Comparison of ENCODE assay signal across 7 mouse cellular contexts in the genomic region with DNA sequence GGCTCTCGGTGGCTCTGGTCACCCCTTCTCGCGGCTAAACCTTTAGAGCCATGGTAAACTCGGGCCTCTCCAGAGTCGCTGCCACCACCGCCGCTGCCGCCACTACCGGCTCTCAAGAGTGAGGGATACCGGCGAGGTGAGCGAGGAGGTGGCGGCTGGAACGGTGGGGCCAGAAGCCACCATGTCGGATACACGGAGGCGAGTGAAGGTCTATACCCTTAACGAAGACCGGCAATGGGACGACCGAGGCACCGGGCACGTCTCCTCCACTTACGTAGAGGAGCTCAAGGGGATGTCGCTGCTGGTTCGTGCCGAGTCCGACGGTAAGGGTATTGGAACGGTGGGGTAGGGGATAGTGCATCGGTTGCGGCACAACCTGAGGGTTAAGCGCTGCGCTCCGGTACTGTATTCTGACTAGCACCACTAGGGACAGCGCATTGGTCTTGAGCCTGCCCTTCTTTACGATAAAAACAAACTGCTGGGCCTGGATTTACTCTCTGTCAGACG. TPM values are rescaled to one million over a fixed set of nuclear protein-coding genes. Genes with fewer than 3 reads are reported as not detected.
DNase-seq lines count a peak whose midpoint lies in the region; ATAC-seq and TF ChIP-seq lines count a peak whose summit lies in the region.

No protein-coding gene starts in this region.

- peak overlapping the region; percentile 99 for H3K9ac ChIP-seq in hindbrain, embryonic 13.5 days

- no peaks in the 10 kb centered on the region for H3K27me3 ChIP-seq in cerebellum, adult 2 months (ENCODE audit: control insufficient read depth, insufficient read depth, low read length)
- no peaks in the 10 kb centered on the region for H3K27me3 ChIP-seq in hindbrain, embryonic 13.5 days

- no peaks in the 10 kb centered on the region for H3K4me1 ChIP-seq in cerebellum, adult 2 months (ENCODE audit: control insufficient read depth, insufficient read depth, low read length)
- peaks cover 21% of the 10 kb centered on the region for H3K4me1 ChIP-seq in hindbrain, embryonic 13.5 days (replicated peaks)

- 1% methylated on average over 38 of the region's 38 CpGs for WGBS in cerebellum, adult 2 months
- WGBS in hindbrain, embryonic 13.5 days = under 1% methylated on average over 38 of the region's 38 CpGs

- TF ChIP-seq CTCF in cerebellum, adult 2 months (IDR thresholded peaks at IDR 0.05; ENCODE audit: borderline replicate concordance, insufficient read depth, low read depth, low read length) = peak; percentile 41; the same call in 1 of the 2 replicates

- peak overlapping the region; percentile 84 for H3K4me3 ChIP-seq in cerebellum, adult 2 months (replicated peaks; ENCODE audit: insufficient read depth, low read depth, low read length)
- peak overlapping the region; percentile 95 for H3K4me3 ChIP-seq in hindbrain, embryonic 13.5 days

- no peaks in the 10 kb centered on the region for H3K36me3 ChIP-seq in hindbrain, embryonic 13.5 days

- peak overlapping the region; percentile 85 for H3K4me2 ChIP-seq in hindbrain, embryonic 13.5 days

- no peaks in the 10 kb centered on the region for H3K9me3 ChIP-seq in hindbrain, embryonic 13.5 days

- H3K27ac ChIP-seq in cerebellum, adult 2 months (ENCODE audit: insufficient read depth, low read length) = peak overlapping the region; percentile 72
- H3K27ac ChIP-seq in hindbrain, embryonic 13.5 days = peak overlapping the region; percentile 98

- ATAC-seq in hindbrain, embryonic 13.5 days (ENCODE audit: low FRiP score) = peak; percentile 70
- ATAC-seq in megakaryocyte, adult 5-6 weeks (ENCODE audit: poor library complexity, severe bottlenecking) = peak; percentile 58

- DNase-seq in R1 (ENCODE audit: low read depth, low spot score) = peak; percentile 87
- peak in 1 of 2 experiments; percentile 54 for DNase-seq in cerebellum, adult 2 months
- peak; percentile 75 for DNase-seq in forelimb bud, embryonic 11.5 days (ENCODE audit: low read depth, low spot score)
- peak; percentile 25 to 36 for DNase-seq in left cerebral cortex, adult 18-20 months (ENCODE audit: low spot score in 2 of 2)
- peak; percentile 53 for DNase-seq in retina, postnatal 7 days (ENCODE audit: low read depth, low spot score)

- TF ChIP-seq POLR2A in cerebellum, adult 2 months (IDR thresholded peaks at IDR 0.05; ENCODE audit: borderline replicate concordance, insufficient read depth, low read length) = 0 out of 2 replicates have a peak, but pooled peaks have one; percentile 23

RNA-seq across cellular contexts. Expression of a gene that starts 0.5 kb away (rescaled TPM):
- 21.5 and 22.8 TPM in 2 replicates for polyA plus RNA-seq in cerebellum, adult 2 months (2012; rRNA removed)
- 85.8 and 93.9 TPM in 2 replicates for polyA plus RNA-seq in hindbrain, embryonic 13.5 days (2015; fragmentation: Nextera tagmentation; extraction: Ambion mirVana)
- 10 to 100 TPM; 53.6 to 54.1 TPM for total RNA-seq in left cerebral cortex, adult 18-20 months (2021)
- 89.9 and 105 TPM in 2 replicates for total RNA-seq in megakaryocyte, adult 5-6 weeks (2015)
- 162 and 172 TPM in 2 replicates for total RNA-seq in megakaryocyte, adult 5-6 weeks (2017)

RNA-seq across cellular contexts. Expression of a gene that starts 42.6 kb away (rescaled TPM):
- polyA plus RNA-seq in cerebellum, adult 2 months (2012; rRNA removed) = 18.9 and 20.2 TPM in 2 replicates
- polyA plus RNA-seq in hindbrain, embryonic 13.5 days (2015; fragmentation: Nextera tagmentation; extraction: Ambion mirVana) = 25.1 and 27.7 TPM in 2 replicates
- total RNA-seq in left cerebral cortex, adult 18-20 months (2021) = 10 to 100 TPM; 22.5 to 24.2 TPM
- 39.8 and 41.3 TPM in 2 replicates for total RNA-seq in megakaryocyte, adult 5-6 weeks (2015)
- total RNA-seq in megakaryocyte, adult 5-6 weeks (2017) = 39.0 and 39.9 TPM in 2 replicates
